Mouse (Mus musculus): ENCODE measurements around the gene Abcg1. TPM values are rescaled to one million over a fixed set of nuclear protein-coding genes. Genes with fewer than 3 reads are reported as not detected.

Gene Abcg1
- total and polyA plus RNA-seq, 3 experiments = 2.2 to 4.6 (median 2.2) TPM

- H3K9me3 ChIP-seq (replicated peaks; ENCODE audit: low read length) = peaks cover 15% of the 10 kb centered on the region
- no peak overlapping the region for H3K4me2 ChIP-seq (ENCODE audit: insufficient read depth, low read depth, poor library complexity, severe bottlenecking)
- no peak overlapping the region for H3K4me3 ChIP-seq (replicated peaks in 1 of 3; ENCODE audit: low read depth in 2 of 3, low read length in 2 of 3, poor library complexity in 1 of 3)
- H3K27ac ChIP-seq (ENCODE audit: insufficient read depth, low read depth) = no peak overlapping the region
- dilution Hi-C loops (cut with MboI; ENCODE audit: extremely low pct_ligation_motif_present, extremely low pct_unique_long_range_greater_than_20kb, low sequenced_read_pairs) = no loop called here
- TF ChIP-seq PAX5 (IDR thresholded peaks at IDR 0.05; ENCODE audit: low read length) (no peak), USF2 (conservative IDR thresholded peaks at IDR 0.05; ENCODE audit: low read depth, low read length) (no peak), CTCF (conservative IDR thresholded peaks at IDR 0.05 in 1 of 2, IDR thresholded peaks at IDR 0.05 in 1 of 2; ENCODE audit: low read depth in 2 of 2, low read length in 2 of 2) (no peak), KAT2A (IDR thresholded peaks at IDR 0.05; ENCODE audit: insufficient replicate concordance, low read length) (no peak), TBP (conservative IDR thresholded peaks at IDR 0.05; ENCODE audit: low read depth, low read length) (no peak), E2F4 (IDR thresholded peaks at IDR 0.05; ENCODE audit: insufficient replicate concordance, low read depth, low read length) (no peak), ELF1 (IDR thresholded peaks at IDR 0.05; ENCODE audit: low read depth, low read length) (no peak), ZC3H11A (IDR thresholded peaks at IDR 0.05; ENCODE audit: low read depth, low read length) (no peak)
- in situ Hi-C loops (cut with MboI; ENCODE audit: low pct_ligation_motif_present, low pct_unique_long_range_greater_than_20kb, low sequenced_read_pairs) = no loop called here
- DNase-seq (ENCODE audit: extremely low read depth) = no peak
- H3K9ac ChIP-seq (ENCODE audit: insufficient read depth, low read depth) = no peak overlapping the region
- H3K79me2 ChIP-seq (replicated peaks; ENCODE audit: control insufficient read depth, extremely low read depth, insufficient read depth, poor library complexity, severe bottlenecking) = no peaks in the 10 kb centered on the region
- H3K27me3 ChIP-seq (replicated peaks) = no peaks in the 10 kb centered on the region
- H3K4me1 ChIP-seq (ENCODE audit: control insufficient read depth in 1 of 2, insufficient read depth in 2 of 2) = peaks cover 14 to 50% of the 10 kb centered on the region in 2 experiments
- no peaks in the 10 kb centered on the region for H3K36me3 ChIP-seq (replicated peaks in 1 of 2; ENCODE audit: control insufficient read depth in 1 of 2, insufficient read depth in 1 of 2, low read length in 1 of 2)
Observed at GRCm38 (mm10) chr17:31034165-31034564, 23.3 kb upstream of the Abcg1 start.

DNA sequence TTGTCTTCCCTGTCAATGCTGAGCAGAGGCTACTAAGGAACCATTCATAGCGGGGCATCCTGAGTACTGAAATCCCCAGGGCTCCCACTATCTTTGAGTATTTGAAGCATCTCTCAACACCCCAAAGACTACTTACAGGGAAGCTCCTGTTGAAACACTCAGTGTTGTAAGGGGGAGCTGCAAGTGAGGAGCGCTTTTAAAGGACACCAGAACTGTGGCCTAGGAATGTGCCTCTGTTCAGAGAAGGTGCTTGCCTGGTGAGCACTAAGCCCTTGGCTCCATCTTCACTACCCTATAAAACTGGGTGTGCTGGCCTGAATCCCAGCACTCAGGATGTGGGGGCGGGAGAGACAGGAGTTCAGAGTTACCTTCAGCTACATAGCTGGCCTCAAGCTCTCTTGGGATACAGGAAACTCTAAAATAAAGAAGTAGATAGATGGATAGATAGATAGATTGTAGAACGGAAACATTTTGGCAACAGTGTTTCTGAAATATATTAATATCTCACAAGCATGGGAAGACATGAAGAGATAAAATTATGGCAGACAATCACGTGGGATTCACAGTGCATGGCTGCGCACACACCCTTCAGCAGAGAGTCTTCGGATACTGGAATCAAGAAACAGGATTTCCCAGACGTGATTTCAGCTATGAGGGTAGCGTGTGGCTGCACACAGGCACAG lies 22.7 kb upstream of the Abcg1 start:
- Histone ChIP-seq H3K4me1 (ENCODE audit: control insufficient read depth in 1 of 2, insufficient read depth in 2 of 2) (peaks cover 14 to 56% of the 10 kb centered on the region in 2 experiments), H3K27ac (ENCODE audit: insufficient read depth, low read depth) (no peak overlapping the region), H3K4me3 (replicated peaks in 1 of 3; ENCODE audit: low read depth in 2 of 3, low read length in 2 of 3, poor library complexity in 1 of 3) (no peak overlapping the region), H3K4me2 (ENCODE audit: insufficient read depth, low read depth, poor library complexity, severe bottlenecking) (no peak overlapping the region), H3K9me3 (replicated peaks; ENCODE audit: low read length) (peaks cover 15% of the 10 kb centered on the region), H3K79me2 (replicated peaks; ENCODE audit: control insufficient read depth, extremely low read depth, insufficient read depth, poor library complexity, severe bottlenecking) (no peaks in the 10 kb centered on the region), H3K27me3 (replicated peaks) (no peaks in the 10 kb centered on the region), H3K9ac (ENCODE audit: insufficient read depth, low read depth) (no peak overlapping the region), H3K36me3 (replicated peaks in 1 of 2; ENCODE audit: control insufficient read depth in 1 of 2, insufficient read depth in 1 of 2, low read length in 1 of 2) (no peaks in the 10 kb centered on the region)
- in situ Hi-C loops (cut with MboI; ENCODE audit: low pct_ligation_motif_present, low pct_unique_long_range_greater_than_20kb, low sequenced_read_pairs) (no loop called here), dilution Hi-C loops (cut with MboI; ENCODE audit: extremely low pct_ligation_motif_present, extremely low pct_unique_long_range_greater_than_20kb, low sequenced_read_pairs) (no loop called here)
- DNase-seq (ENCODE audit: extremely low read depth) = no peak
- TF ChIP-seq EP300 (IDR thresholded peaks at IDR 0.05; ENCODE audit: low read length) = no peak
- no peak for TF ChIP-seq MAZ (IDR thresholded peaks at IDR 0.05; ENCODE audit: low read depth, low read length)
- TF ChIP-seq MEF2A (IDR thresholded peaks at IDR 0.05; ENCODE audit: borderline replicate concordance, low read depth, low read length) = no peak
- TF ChIP-seq POLR2A (IDR thresholded peaks at IDR 0.05; ENCODE audit: low read depth, low read length) = no peak
- TF ChIP-seq SMC3 (IDR thresholded peaks at IDR 0.05; ENCODE audit: low read depth, low read length) = no peak
- no peak for TF ChIP-seq TBP (conservative IDR thresholded peaks at IDR 0.05; ENCODE audit: low read depth, low read length)
- TF ChIP-seq MAX (IDR thresholded peaks at IDR 0.05; ENCODE audit: low read length) = no peak
- TF ChIP-seq ZMIZ1 (IDR thresholded peaks at IDR 0.05; ENCODE audit: low read depth, low read length) = no peak
- no peak for TF ChIP-seq SIN3A (IDR thresholded peaks at IDR 0.05; ENCODE audit: low read length)

Measured in CH12.LX (cell line).